Mouse (Mus musculus): ENCODE results near the gene Kmt2e.

GRCm38 (mm10) chr5:23413575-23414470, 20.4 kb upstream of the Kmt2e start:
- no peak for TF ChIP-seq CTCF (IDR thresholded peaks at IDR 0.05; ENCODE audit: low read depth, low read length)
- no peak for TF ChIP-seq POLR2A (IDR thresholded peaks at IDR 0.05; ENCODE audit: extremely low read depth, insufficient read depth, low read length)

All from liver, adult 2 months (tissue).